Mouse (Mus musculus) spleen, adult 12 weeks (tissue): ENCODE measurements at regions not wholly inside any gene's neighbourhood (a gene's known extent, or its start where the extent isn't known, plus 50 kb on each side); places are given as distances from the start of the nearest gene placed in this dataset.

Experiments
- DNase-seq: peaks from one replicate; pipeline ENCODE4 v3.0.0; 2022; ENCODE audit warnings: low spot score

GRCm38 (mm10) chr1:128672306-128672705, 80.2 kb upstream of the Cxcr4 start:
- no peak for DNase-seq

GRCm38 (mm10) chr1:128671495-128671894, 79.4 kb upstream of the Cxcr4 start:
- DNase-seq = no peak

- no peak for DNase-seq
Measured at GRCm38 (mm10) chr1:128671016-128671415, 78.9 kb upstream of the Cxcr4 start.

- no peak for DNase-seq
Measured at GRCm38 (mm10) chr1:128669241-128669666, 77.2 kb upstream of the Cxcr4 start.

GRCm38 (mm10) chr1:128668718-128669117, 76.6 kb upstream of the Cxcr4 start:
- no peak for DNase-seq

GRCm38 (mm10) chr1:128667121-128667762, 75.1 kb upstream of the Cxcr4 start:
- DNase-seq = no peak

- no peak for DNase-seq
Measured at GRCm38 (mm10) chr1:128663207-128663606, 71.1 kb upstream of the Cxcr4 start.

GRCm38 (mm10) chr1:128659857-128660256, 67.8 kb upstream of the Cxcr4 start:
- no peak for DNase-seq

GRCm38 (mm10) chr1:128658802-128659201, 66.7 kb upstream of the Cxcr4 start:
- DNase-seq = no peak

GRCm38 (mm10) chr1:128654099-128654862, 62.2 kb upstream of the Cxcr4 start:
- no peak for DNase-seq

GRCm38 (mm10) chr1:128650596-128650995, 58.5 kb upstream of the Cxcr4 start:
- DNase-seq = no peak

- DNase-seq = no peak
Measured at GRCm38 (mm10) chr1:128649490-128650178, 57.5 kb upstream of the Cxcr4 start.

GRCm38 (mm10) chr1:128643316-128643776, 51.3 kb upstream of the Cxcr4 start:
- no peak for DNase-seq

GRCm38 (mm10) chr1:128642212-128642611, 50.1 kb upstream of the Cxcr4 start:
- DNase-seq = no peak
